Mouse (Mus musculus): ENCODE results near the gene Ppp2r1b. TPM values are rescaled to one million over a fixed set of nuclear protein-coding genes. Genes with fewer than 3 reads are reported as not detected.
"Not testable (repeated sequence)": the region's sequence is repeated elsewhere in the genome, so short reads cannot be mapped to it uniquely, and the experiment has no call there.

Gene Ppp2r1b
- total and polyA plus RNA-seq, 3 experiments: 39.6 to 66.6 (median 42.1) TPM

DNA sequence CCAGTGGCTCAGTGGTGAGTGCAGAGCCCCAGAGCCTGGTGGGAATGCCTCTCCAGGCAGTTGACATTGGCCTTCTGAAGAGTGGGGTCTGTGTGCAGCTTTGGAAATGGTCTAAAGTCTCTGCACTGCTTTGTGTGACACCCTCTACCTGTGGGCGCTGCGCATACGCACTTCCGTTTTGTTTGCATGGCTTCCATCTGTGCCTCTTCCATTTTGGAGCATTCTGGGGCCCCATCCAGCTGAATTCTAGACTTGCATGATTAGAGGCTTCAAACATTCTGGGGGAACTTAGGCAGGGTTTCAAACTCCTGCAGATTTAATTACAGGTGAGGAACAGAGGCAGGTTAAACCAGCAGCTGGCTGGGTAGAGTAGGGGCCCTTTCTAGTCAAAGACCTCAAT, 12.9 kb upstream of the Ppp2r1b start:
- no peak overlapping the region for H3K4me3 ChIP-seq (replicated peaks in 1 of 3; ENCODE audit: low read depth in 2 of 3, low read length in 2 of 3, poor library complexity in 1 of 3)
- no peaks in the 10 kb centered on the region for H3K79me2 ChIP-seq (replicated peaks; ENCODE audit: control insufficient read depth, extremely low read depth, insufficient read depth, poor library complexity, severe bottlenecking)
- no peak overlapping the region for H3K4me2 ChIP-seq (ENCODE audit: insufficient read depth, low read depth, poor library complexity, severe bottlenecking)
- peaks cover 3 to 55% of the 10 kb centered on the region in 2 experiments for H3K36me3 ChIP-seq (replicated peaks in 1 of 2; ENCODE audit: control insufficient read depth in 1 of 2, insufficient read depth in 1 of 2, low read length in 1 of 2)
- no peak for DNase-seq (ENCODE audit: extremely low read depth)
- H3K9me3 ChIP-seq (replicated peaks; ENCODE audit: low read length): no peaks in the 10 kb centered on the region
- no peak overlapping the region for H3K27ac ChIP-seq (ENCODE audit: insufficient read depth, low read depth)
- dilution Hi-C loops (cut with MboI; ENCODE audit: extremely low pct_ligation_motif_present, extremely low pct_unique_long_range_greater_than_20kb, low sequenced_read_pairs) (no loop called here), in situ Hi-C loops (cut with MboI; ENCODE audit: low pct_ligation_motif_present, low pct_unique_long_range_greater_than_20kb, low sequenced_read_pairs) (loop anchor here (25.0 kb wide), 1 partner anchor 305 kb away; no protein-coding TSS in a partner anchor)
- no peak overlapping the region for H3K9ac ChIP-seq (ENCODE audit: insufficient read depth, low read depth)
- H3K4me1 ChIP-seq (ENCODE audit: control insufficient read depth in 1 of 2, insufficient read depth in 2 of 2): peaks cover 22 to 34% of the 10 kb centered on the region in 2 experiments
- TF ChIP-seq ZMIZ1 (IDR thresholded peaks at IDR 0.05; ENCODE audit: low read depth, low read length): no peak
- TF ChIP-seq USF2 (conservative IDR thresholded peaks at IDR 0.05; ENCODE audit: low read depth, low read length): no peak
- TF ChIP-seq EP300 (IDR thresholded peaks at IDR 0.05; ENCODE audit: low read length): no peak
- no peak for TF ChIP-seq E2F4 (IDR thresholded peaks at IDR 0.05; ENCODE audit: insufficient replicate concordance, low read depth, low read length)
- TF ChIP-seq MAZ (IDR thresholded peaks at IDR 0.05; ENCODE audit: low read depth, low read length): no peak
- TF ChIP-seq ELF1 (IDR thresholded peaks at IDR 0.05; ENCODE audit: low read depth, low read length): no peak
- TF ChIP-seq SMC3 (IDR thresholded peaks at IDR 0.05; ENCODE audit: low read depth, low read length): no peak
- no peak for TF ChIP-seq NRF1 (IDR thresholded peaks at IDR 0.05; ENCODE audit: low read depth, low read length)
- H3K27me3 ChIP-seq (replicated peaks): no peaks in the 10 kb centered on the region

DNA sequence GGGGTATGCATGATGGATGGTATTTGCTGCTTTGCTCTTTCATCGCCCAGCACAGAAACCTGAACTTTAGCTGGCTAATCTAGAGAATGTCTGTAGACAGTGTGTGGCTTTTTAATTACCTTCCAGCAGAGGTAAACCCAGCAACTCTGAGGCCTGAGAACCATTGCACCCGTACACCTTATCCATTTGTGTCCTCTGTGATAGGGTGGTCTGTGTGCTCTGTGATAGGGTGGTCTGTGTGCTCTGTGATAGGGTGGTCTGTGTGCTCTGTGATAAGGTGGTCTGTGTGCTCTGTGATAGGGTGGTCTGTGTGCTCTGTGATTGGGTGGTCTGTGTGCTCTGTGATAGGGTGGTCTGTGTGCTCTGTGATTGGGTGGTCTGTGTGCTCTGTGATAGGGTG, 12.5 kb upstream of the Ppp2r1b start:
- H3K9me3 ChIP-seq (replicated peaks; ENCODE audit: low read length); dilution Hi-C loops (cut with MboI; ENCODE audit: extremely low pct_ligation_motif_present, extremely low pct_unique_long_range_greater_than_20kb, low sequenced_read_pairs); H3K79me2 ChIP-seq (replicated peaks; ENCODE audit: control insufficient read depth, extremely low read depth, insufficient read depth, poor library complexity, severe bottlenecking); H3K27ac ChIP-seq (ENCODE audit: insufficient read depth, low read depth); H3K9ac ChIP-seq (ENCODE audit: insufficient read depth, low read depth); H3K27me3 ChIP-seq (replicated peaks); H3K4me3 ChIP-seq (replicated peaks in 1 of 3; ENCODE audit: low read depth in 2 of 3, low read length in 2 of 3, poor library complexity in 1 of 3); H3K4me2 ChIP-seq (ENCODE audit: insufficient read depth, low read depth, poor library complexity, severe bottlenecking); DNase-seq (ENCODE audit: extremely low read depth): not testable (repeated sequence)
- Histone ChIP-seq H3K36me3 (replicated peaks in 1 of 2; ENCODE audit: control insufficient read depth in 1 of 2, insufficient read depth in 1 of 2, low read length in 1 of 2) (peaks cover 3 to 57% of the 10 kb centered on the region in 2 experiments), H3K4me1 (ENCODE audit: control insufficient read depth in 1 of 2, insufficient read depth in 2 of 2) (peaks cover 22 to 36% of the 10 kb centered on the region in 2 experiments)
- in situ Hi-C loops (cut with MboI; ENCODE audit: low pct_ligation_motif_present, low pct_unique_long_range_greater_than_20kb, low sequenced_read_pairs): loop anchor here (25.0 kb wide), 1 partner anchor 305 kb away; no protein-coding TSS in a partner anchor

DNA sequence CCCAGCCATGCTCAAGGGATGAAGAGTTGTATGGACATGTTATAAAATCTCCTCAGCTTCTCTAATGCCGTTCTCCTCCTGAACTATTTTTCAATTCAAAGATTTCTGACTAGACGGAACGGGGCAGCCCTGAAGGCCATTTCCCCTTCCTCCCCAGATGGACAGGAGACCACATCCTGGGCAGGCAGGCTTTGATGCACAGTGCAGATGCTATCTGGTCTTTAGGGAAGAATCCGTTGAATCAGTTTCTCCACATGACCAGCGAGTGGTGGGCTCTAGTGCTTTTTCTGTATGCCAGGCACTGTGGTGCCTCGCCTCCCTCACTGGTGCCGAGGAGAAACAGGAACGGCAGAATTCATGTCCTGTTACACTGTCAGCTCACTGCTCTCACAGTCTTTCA, 11.3 kb upstream of the Ppp2r1b start:
- Histone ChIP-seq H3K9me3 (replicated peaks; ENCODE audit: low read length) (no peaks in the 10 kb centered on the region), H3K27me3 (replicated peaks) (no peaks in the 10 kb centered on the region), H3K79me2 (replicated peaks; ENCODE audit: control insufficient read depth, extremely low read depth, insufficient read depth, poor library complexity, severe bottlenecking) (no peaks in the 10 kb centered on the region), H3K36me3 (replicated peaks in 1 of 2; ENCODE audit: control insufficient read depth in 1 of 2, insufficient read depth in 1 of 2, low read length in 1 of 2) (peaks cover 5 to 56% of the 10 kb centered on the region in 2 experiments), H3K9ac (ENCODE audit: insufficient read depth, low read depth) (no peak overlapping the region), H3K4me2 (ENCODE audit: insufficient read depth, low read depth, poor library complexity, severe bottlenecking) (no peak overlapping the region), H3K4me3 (replicated peaks in 1 of 3; ENCODE audit: low read depth in 2 of 3, low read length in 2 of 3, poor library complexity in 1 of 3) (no peak overlapping the region), H3K4me1 (ENCODE audit: control insufficient read depth in 1 of 2, insufficient read depth in 2 of 2) (peaks cover 22 to 36% of the 10 kb centered on the region in 2 experiments), H3K27ac (ENCODE audit: insufficient read depth, low read depth) (no peak overlapping the region)
- TF ChIP-seq NELFE (IDR thresholded peaks at IDR 0.05; ENCODE audit: low read depth, low read length): no peak
- TF ChIP-seq SIN3A (IDR thresholded peaks at IDR 0.05; ENCODE audit: low read length): no peak
- no peak for TF ChIP-seq MAZ (IDR thresholded peaks at IDR 0.05; ENCODE audit: low read depth, low read length)
- no peak for TF ChIP-seq TBP (conservative IDR thresholded peaks at IDR 0.05; ENCODE audit: low read depth, low read length)
- TF ChIP-seq ZKSCAN1 (IDR thresholded peaks at IDR 0.05; ENCODE audit: borderline replicate concordance, low read depth, low read length): no peak
- TF ChIP-seq CHD1 (IDR thresholded peaks at IDR 0.05; ENCODE audit: low read depth, low read length): no peak
- TF ChIP-seq E2F4 (IDR thresholded peaks at IDR 0.05; ENCODE audit: insufficient replicate concordance, low read depth, low read length): no peak
- no peak for TF ChIP-seq CTCF (conservative IDR thresholded peaks at IDR 0.05 in 1 of 2, IDR thresholded peaks at IDR 0.05 in 1 of 2; ENCODE audit: low read depth in 2 of 2, low read length in 2 of 2)
- TF ChIP-seq TCF12 (IDR thresholded peaks at IDR 0.05; ENCODE audit: low read depth, low read length): no peak
- TF ChIP-seq IRF4 (IDR thresholded peaks at IDR 0.05; ENCODE audit: low read depth, low read length): no peak
- TF ChIP-seq RCOR1 (conservative IDR thresholded peaks at IDR 0.05; ENCODE audit: low read depth, low read length): no peak
- TF ChIP-seq GABPA (IDR thresholded peaks at IDR 0.05; ENCODE audit: insufficient replicate concordance, low read depth, low read length): no peak
- no peak for TF ChIP-seq ELF1 (IDR thresholded peaks at IDR 0.05; ENCODE audit: low read depth, low read length)
- no peak for TF ChIP-seq EP300 (IDR thresholded peaks at IDR 0.05; ENCODE audit: low read length)
- TF ChIP-seq KAT2A (IDR thresholded peaks at IDR 0.05; ENCODE audit: insufficient replicate concordance, low read length): no peak
- TF ChIP-seq ZMIZ1 (IDR thresholded peaks at IDR 0.05; ENCODE audit: low read depth, low read length): no peak
- TF ChIP-seq ETS1 (conservative IDR thresholded peaks at IDR 0.05; ENCODE audit: low read depth, low read length): no peak
- dilution Hi-C loops (cut with MboI; ENCODE audit: extremely low pct_ligation_motif_present, extremely low pct_unique_long_range_greater_than_20kb, low sequenced_read_pairs): no loop called here
- in situ Hi-C loops (cut with MboI; ENCODE audit: low pct_ligation_motif_present, low pct_unique_long_range_greater_than_20kb, low sequenced_read_pairs): loop anchor here (25.0 kb wide), 1 partner anchor 304 kb away; no protein-coding TSS in a partner anchor
- no peak for DNase-seq (ENCODE audit: extremely low read depth)
